Mouse (Mus musculus) stomach, postnatal 0 days (tissue): ENCODE results near the gene Fgfr2.

Source experiments
- CTCF ChIP-seq: IDR thresholded peaks from 2 replicates; pipeline ENCODE4 v1.5.1; 2016; ENCODE audit warnings: antibody characterized with exemption, low read depth, mild to moderate bottlenecking, moderate library complexity
- EP300 ChIP-seq: optimal IDR thresholded peaks from 2 replicates; pipeline ENCODE3; 2016; ENCODE audit warnings: antibody characterized with exemption

DNA sequence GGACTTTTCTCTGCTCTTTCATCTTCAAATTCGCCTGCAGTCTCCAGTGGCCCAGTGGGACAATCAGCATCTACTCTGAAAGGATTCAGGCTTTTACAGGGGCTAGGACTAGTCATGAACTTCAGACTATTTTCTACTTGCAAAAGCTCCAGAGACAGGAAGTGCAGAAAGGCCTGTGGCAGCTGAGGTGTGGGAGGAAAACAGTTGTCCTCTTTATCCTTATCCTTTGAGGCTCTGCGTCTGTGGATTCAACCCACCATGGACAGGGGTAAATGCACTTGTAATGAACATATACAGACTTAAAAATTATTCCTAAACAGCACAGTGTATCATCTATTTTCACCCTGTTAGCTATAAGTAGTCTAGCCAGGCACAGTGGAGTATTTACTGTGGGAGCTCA lies 2518.8 kb downstream of the Fgfr2 start:
- TF ChIP-seq CTCF (no peak), EP300 (no peak)
